Mouse (Mus musculus): ENCODE measurements around the gene Hsd17b14.

GRCm38 (mm10) chr7:45560843-45561623 lies 6.3 kb downstream of the Hsd17b14 start:
- peak; percentile 96 for TF ChIP-seq CTCF (IDR thresholded peaks at IDR 0.05; ENCODE audit: borderline replicate concordance, insufficient read depth, low read depth, low read length)
- TF ChIP-seq POLR2A (IDR thresholded peaks at IDR 0.05; ENCODE audit: borderline replicate concordance, insufficient read depth, low read length), result no peak

Data from cerebellum, adult 2 months (tissue).